Mouse (Mus musculus) A20 (cell line): ENCODE measurements around the gene Itgad.

ENCODE experiments used
- DNase-seq: peaks from one replicate; pipeline ENCODE4 v3.0.0-alpha.2; 2011; ENCODE audit warnings: low read depth, low spot score

Itgad gene

DNA sequence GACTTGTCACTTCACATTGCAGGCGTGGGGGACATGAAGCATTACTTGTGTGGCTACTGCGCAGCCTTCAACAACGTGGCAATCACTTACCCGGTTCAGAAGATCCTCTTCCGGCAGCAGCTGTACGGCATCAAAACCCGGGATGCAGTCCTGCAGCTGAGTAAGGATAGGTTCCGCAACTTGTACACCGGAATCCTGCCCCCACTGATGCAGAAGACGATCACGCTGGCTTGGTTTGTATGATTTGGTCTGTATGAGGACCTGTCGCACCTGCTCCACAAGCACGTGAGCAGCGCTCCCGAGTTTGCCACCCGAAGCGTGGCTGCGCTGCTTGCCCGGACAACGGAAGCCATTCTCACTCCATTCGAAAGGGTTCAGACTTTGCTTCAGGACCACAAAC lies at the start of gene Itgad:
TSS of gene Itgad (plus strand) at position 301 of the 400 bp plus-strand sequence.
- no peak for DNase-seq

DNA sequence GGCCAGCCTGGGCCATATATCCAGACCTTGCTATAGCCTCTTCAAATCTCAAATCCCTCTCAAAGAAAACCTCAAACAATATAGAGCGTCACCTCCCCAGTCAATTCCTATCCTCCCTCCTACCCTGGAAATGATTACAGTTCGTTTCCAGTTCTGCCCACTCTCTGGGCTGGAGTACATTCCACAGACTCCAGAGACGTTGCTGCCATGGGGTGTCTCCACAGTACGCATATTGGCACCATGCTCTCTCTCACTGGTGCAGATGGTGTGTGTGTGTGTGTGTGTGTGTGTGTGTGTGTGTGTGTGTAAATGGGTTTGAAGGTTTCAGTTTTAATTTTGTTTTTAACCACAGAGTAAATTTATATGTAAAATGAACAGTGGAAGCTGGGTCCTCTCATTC lies 48.9 kb upstream of the Itgad start:
- DNase-seq = no peak

DNA sequence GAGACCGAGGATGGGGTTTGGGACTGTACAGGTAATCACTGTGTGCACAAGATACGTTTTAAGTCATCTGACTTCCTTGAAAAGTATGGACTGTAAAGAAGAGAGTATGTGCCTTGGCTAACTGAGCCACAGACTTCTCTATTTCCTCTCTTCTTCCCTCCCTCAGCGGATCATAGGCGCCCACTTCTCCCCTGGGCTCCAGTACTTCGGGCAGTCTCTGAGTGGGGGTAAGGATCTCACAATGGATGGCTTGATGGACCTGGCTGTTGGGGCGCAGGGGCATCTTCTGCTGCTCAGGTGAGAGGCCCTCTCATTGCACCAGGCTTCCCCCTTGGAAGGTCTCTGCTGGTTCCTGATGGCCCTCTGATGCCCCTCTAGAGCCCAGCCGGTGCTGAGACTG lies 46.7 kb upstream of the Itgad start:
- no peak for DNase-seq

DNA sequence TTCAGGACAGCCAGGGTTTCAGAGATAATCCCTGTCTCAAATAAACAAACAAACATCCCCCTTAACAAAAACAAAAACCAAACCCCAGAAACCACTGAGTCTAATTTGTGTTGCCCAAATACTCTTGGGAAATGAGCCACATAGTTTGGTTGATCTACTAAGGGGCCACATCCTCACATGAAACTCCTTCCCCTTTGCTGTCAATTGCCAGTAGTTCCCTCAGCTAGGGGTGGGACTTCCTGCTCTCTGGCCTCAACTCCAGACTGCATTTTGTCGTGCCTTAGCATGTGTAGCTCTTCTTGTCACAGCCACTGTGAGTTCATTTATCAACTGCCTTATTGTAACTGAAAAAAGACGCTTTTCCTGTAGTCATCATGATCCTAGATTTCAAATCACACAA lies 43.9 kb upstream of the Itgad start:
- no peak for DNase-seq

DNA sequence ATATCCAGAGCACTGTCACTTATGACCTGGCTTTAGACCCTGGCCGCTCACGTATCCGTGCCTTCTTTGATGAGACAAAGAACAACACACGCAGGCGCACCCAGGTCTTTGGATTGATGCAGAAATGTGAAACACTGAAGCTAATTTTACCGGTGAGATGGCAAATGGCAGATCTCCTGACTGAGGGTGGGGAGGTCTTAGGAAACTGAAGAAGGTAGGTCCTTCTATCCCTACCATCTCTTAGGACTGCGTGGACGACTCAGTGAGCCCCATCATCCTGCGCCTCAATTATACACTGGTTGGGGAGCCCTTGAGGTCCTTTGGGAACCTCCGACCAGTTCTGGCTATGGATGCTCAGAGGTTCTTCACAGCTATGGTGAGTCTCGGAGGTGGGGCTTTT lies 42.0 kb upstream of the Itgad start:
- no peak for DNase-seq

DNA sequence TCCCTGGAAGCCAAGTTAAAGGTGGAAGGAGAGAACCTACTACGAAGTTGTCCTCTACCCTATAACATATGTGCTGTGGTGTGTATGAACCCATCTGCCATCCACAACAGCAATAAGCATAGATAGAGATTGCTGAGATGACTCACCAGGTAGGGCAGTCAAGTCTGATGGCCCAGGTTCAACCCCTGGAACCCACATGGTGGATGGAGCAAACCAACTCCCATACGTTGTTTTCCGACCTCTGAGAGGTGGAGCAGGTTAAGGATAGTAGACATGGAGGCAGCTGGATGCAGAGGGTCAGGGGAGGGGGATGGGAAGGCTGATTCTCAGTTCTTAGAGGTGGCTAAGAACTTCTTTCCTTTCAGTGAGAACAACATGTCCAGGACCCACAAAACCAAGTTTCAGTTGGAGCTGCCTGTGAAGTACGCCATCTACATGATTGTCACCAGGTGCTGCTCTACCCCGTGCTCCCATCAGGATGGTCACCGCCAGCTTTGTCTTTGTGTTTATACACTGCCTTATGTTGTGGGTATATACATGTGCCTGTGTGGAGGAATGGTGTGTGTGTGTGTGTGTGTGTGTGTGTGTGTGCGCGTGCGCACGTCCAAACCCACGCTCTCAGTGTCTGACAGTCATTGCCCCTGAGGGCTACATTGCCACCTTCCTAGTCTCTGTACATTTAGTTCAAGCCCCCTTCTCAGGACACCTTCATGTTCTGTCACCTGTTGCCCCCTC lies 39.6 kb upstream of the Itgad start:
- no peak for DNase-seq

DNA sequence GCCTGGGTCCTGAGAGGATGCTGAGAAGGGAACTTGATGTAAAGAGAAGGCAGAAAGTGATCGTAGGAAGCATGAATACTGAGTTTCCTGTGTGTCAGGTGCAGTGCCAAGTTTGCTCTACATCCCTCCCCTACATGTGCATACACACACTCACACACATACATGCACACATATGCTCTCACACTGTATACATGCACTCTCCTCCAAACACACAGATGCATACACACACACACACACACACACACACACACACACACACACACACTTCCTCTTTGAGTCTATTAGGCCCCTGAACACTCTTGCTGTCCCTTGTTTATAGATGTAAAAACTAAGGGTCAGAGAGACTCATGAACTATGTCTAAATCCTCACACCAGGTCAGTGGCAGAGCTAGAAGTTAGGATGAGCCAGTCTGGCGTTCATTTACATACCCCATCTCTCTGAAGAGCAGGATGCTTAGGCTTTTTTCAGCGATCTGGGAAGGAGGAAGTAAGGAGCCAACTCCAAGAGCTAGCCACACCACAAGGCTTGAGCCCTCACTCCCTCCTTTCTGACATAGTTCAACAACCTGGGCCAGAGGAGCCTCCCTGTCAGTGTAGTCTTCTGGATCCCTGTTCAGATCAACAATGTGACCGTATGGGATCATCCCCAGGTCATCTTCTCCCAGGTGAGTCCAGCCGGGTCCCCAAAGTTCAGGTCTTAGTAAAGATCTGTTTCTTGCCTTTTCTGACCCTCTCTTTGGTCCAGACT lies 38.8 kb upstream of the Itgad start:
- no peak for DNase-seq

DNA sequence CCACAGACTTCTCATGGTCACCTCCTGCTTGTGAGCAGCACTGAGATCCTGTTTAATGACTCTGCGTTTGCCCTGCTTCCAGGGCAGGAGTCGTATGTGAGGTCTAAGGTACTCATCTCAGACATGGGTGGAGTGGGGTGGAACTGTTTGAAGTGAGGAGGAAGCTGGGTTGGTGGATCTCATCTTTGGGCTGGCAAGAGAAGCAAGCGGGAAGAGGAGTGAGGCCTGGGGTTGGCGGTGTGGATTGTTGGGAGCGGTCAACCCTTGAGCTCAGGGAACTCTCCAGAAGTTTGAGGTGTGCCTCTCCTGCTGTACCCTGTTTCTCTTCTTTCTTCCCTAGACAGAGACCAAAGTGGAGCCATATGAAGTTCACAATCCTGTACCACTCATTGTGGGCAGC lies 37.8 kb upstream of the Itgad start:
- no peak for DNase-seq

DNA sequence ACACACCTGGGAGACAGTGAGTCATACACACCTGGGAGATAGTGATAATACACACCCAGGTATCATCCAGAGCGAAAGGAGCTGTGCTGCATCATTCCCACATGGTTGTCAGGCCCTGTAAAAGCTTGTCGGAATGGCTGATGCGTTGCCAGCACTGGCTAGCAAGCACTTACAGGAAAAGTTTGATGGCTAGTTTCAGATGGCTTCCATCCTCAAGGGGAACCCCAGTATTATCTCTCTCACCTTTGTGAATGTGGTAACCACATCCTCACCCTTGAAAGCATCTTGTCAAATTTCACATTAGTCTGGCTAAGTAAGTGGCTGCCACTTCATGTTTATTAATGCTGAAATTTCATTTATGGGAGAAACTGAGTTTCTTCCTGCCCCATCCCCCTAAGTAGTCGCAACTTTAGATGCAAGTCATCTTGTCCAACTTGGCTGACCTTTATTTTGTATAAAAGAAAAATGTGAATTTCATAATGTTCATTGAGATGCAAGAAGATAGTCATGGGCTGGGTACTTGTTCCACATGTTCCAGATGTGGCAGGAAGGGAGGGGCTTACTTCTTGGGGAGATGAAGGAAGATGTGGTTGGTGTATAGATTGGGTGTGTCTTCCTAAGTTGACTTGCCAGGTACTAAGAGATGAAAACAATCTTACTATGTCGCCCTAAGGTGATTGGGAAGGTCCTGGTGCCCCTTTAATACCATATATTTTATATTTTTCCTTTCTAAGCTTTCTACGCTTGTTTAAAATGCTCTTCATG lies 34.3 kb upstream of the Itgad start:
- DNase-seq = no peak

DNA sequence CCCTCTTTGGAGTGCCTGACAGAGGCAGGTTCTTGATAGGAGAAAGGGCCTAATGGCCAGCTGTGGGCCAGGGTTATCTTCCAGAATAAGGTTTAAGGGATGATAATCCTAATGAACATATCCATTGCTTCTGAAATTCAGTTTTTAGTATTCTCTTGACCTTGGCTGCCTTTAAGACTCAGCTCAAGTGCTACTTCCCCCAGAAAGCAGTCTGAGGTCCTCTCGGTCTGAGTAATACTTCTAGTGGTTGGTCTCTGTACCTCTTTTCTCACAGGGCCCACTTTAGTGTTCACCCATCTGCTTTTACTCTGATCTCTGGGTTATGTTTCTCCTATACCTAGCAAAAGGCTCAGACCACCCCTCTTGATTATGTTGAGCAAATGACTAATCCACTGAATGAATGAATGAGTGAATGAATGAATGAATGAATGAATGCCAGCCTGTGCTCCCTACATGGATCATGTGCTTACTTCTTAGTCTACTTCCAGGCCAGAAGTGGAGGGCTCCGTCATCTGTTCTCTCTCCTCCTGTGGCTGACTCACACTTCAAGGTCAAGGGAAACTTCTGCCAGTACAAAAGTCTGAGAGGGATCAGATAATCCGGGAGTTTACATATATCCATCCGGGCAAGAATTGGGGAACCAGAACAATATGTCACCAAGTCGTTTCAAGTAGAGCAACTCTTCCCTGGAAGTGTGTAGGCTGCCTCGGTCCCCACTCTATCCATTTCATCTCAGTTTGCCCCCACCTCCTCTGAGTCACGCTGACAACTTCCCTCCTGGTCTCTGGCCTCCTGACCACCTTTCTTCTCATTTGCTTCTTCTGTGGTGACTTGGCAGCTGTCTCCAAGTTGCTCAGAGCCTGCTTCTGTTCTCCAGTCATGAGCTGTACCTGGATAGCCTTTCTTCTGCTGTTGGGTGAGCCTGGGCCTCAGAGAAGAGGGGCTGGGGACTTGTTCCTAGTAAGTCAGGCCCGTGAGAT lies 25.1 kb upstream of the Itgad start, which contains the start of gene Itgax:
TSS of gene Itgax (plus strand) at position 807 of the 980 bp plus-strand sequence.
- DNase-seq = peak; percentile 60

DNA sequence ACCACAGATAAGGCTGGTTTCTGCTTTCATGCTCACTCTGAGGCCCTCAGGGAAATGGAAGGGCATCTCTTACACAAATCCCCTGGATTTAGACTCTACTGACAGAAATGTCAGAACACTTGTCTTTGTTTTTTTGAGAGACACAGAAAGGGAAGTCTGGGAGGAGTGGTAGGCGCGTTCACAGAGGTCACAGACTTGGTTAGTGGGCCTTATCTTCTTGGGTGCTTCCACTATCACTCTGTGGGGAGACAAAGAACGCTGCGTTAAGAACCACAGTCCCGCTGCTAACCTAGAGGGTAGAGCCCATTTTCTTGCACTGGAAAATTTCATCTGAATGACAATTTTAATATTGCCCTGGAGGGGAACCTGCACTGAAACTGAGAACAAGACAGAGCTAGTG lies 22.0 kb upstream of the Itgad start:
- no peak for DNase-seq

DNA sequence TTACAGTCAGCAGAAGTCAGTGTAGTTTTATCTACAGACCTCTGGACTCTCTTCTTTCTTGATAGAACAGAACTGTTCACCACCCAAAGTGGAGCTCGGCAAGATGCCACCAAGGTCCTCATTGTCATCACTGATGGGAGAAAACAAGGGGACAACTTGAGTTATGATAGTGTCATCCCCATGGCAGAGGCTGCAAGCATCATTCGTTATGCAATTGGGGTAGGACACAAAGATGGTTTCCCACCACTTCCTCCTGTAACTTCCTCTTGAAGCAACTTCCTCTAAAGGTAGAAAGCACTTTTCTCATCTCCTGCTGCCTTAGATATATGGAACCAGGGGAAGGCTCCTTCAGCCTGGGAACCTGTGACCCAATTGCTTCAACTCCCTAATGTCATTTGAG lies 20.6 kb upstream of the Itgad start:
- DNase-seq = peak; percentile 46

DNA sequence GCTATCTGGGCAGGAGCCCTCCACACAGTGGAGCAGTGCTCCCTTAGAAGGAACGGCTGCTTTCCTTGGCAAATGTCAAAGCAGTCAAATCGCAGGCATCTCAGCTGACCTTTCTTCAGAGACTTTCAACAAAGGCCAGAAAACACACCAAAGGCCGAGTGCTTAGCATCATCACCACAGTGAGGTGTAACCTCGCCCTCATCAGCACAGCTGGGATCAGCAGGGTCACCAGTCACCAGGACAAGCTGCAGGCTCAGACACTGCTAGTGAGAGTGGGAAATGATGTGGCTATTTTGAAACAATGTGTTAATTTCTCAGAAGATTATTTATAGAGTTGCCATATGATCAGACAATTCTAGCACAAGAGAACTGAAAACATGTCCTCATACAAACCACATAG lies 17.2 kb upstream of the Itgad start:
- DNase-seq = no peak

DNA sequence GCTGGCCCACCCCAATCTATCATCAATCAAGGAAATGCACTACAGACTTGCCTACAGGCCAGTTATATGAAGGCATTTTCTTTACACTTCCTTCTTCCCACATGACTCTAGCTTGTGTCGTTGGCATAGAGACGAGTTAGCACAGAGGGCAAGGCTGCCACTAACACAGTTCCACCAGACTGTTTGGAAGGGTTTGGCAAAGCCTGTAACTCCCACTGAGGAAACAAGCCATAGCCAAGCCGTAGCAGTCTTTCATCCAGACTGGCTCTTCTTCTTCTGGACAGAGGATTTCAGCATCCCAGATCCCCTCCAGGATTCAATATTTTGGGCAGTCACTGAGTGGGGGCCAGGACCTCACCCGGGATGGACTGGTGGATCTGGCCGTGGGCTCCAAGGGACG lies 14.6 kb upstream of the Itgad start:
- no peak for DNase-seq

DNA sequence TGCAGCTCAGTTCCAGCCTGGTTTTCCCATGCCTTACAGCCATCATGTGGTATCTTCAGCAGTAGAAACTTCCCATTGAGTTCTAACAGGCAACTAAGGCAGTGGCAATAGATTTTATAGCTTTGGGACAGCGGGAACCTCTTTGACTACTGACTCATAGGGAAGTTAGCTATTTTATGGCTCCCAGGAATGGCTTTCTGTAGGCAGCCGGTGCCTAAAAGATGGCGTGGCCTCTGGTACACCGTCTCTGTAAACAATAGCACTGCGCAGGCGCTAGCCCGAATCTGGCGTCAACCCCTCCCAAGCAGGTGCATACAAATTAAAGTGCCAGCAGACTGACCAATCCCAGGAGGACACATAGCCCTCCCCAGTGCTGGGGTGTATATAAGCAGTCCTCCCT lies 3.2 kb upstream of the Itgad start:
- DNase-seq = no peak

DNA sequence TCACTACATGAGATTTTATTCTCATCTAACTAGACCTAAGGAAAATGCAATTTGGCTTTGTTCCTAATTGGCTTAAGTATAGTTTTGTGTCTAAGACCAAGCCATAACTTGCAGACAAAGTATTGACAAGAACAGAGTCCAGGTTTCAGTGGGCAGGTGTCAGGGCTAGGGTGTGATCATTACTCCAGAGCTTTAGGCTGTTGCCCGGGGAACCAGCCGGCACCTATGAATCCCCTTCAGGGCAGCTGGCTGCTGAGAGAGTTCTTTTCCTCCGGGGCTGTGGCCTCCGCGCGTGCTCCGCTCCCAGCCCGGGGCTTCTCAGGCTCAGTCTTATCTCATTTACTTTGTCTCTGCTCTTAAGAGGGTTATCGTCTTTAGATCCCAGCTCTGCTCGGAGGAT lies 748 bp downstream of the Itgad start:
- no peak for DNase-seq

DNA sequence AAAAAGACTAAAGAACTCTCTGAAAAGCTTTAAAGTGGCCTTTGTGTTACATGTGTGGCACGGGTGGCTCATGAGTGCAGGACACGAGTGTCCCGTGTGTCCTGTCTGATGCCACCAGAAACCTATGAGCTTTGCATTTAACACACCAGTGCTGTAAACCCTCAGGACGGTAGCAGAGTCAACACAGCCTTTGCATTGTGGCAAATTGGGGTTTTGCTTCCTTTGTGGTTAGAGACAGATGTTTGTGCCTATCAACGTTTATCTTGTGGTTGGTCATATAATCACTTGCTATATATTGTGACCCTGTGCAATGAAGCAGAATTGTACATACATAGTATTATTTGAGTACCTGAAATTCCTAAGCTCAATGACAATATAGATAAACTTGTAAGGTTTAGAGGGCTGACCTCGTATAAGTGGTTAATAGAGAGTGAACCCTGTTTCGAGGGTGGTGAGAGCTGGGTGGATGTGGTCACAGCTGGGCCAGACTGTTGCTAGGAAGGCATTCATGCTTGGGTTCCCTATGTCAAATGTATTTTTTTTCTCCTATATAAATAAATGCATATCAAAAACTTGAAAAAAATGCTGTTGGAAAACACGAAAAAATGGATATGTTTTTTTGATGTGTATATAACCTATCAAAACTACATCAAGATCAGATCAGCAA lies 4.6 kb downstream of the Itgad start:
- peak; percentile 27 for DNase-seq

DNA sequence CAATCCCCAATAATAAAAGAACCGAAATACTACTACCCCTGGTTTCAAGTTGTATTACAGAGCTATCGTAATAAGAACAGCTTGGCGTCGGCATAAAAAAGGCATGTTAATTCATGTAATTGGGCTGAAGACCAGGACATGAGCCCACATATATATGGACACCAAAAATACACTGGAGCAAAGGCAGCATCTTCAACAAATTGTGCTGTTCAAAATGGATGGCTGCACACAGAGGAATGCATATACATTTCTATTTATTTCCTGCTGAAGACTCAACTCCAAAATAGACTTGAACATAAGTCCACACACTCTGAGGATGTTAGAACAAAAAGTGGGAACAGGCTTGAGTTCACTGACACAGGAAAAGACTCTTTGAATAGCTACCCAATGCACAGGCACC lies 9.8 kb downstream of the Itgad start:
- DNase-seq = no peak

DNA sequence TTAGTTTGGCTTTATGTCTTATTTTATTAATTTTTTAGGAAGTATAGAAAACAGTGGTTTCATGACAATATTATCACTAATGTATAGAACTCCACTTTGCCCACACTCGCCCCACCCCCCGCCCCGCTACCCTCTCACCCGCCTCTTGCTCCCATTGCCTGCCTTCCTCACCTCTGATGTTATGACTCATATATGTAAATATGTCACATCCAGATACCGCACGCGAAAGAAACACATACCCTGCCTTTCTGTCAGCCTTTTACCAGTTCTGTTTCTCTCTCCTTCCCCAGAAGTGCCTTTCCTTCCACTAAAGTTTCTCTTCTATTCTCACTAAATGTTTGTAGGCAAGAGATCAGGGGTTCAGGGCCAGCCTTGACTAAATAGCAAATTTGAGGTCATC lies 12.2 kb downstream of the Itgad start:
- DNase-seq = no peak

DNA sequence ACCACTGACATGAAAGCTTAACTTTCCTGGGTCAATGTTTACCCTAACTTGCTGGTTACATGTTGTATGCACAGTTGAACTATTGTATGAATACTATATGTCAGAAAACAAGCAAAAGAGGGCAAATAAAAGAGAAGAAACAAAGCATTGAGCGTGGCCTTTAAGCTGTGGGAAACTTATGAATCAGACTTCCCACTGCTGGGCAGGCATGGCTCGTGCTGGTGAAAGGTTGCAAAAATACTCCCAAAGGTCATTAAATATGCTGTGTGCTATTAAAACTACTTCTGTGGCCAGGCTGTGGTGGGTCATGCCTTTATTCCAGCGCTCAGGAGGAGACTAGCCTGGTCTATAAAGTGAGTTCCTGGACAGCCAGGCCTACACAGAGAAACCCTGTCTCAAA lies 15.8 kb downstream of the Itgad start:
- DNase-seq = no peak

DNA sequence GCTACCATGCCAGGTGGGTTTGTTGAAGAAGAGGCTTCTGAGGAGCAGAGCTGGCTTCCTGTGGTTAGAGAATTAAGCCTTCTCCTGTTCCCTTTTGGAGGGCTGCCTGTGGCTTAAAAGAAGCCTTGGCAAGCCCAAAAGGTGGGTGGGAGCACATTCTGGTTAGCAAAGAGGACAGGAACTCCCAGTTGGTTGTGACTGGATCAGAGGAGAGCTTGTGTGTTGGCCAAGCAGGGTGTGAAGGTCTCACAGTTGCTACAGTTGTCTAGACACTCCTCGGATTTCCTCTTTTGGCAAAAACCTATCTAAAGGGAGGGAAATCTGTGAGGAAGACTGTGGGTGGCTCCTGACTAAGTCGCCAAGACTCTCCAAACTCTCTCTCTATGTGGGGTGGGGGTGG lies 24.2 kb downstream of the Itgad start:
- no peak for DNase-seq
